Mouse (Mus musculus): ENCODE results near the gene Ncoa1.

Gene Ncoa1

GRCm38 (mm10) chr12:4212908-4213307 is 264.1 kb downstream of the Ncoa1 start:
- DNase-seq (ENCODE audit: low spot score in 2 of 2) = peak in 1 of 2 experiments; percentile 39

- no peak for DNase-seq (ENCODE audit: low spot score in 2 of 2)
Observed at GRCm38 (mm10) chr12:4211174-4211573, 265.8 kb downstream of the Ncoa1 start.

- DNase-seq (ENCODE audit: low spot score in 2 of 2) = peak in 1 of 2 experiments; percentile 15
Observed at GRCm38 (mm10) chr12:4209196-4209595, 267.8 kb downstream of the Ncoa1 start.

DNA sequence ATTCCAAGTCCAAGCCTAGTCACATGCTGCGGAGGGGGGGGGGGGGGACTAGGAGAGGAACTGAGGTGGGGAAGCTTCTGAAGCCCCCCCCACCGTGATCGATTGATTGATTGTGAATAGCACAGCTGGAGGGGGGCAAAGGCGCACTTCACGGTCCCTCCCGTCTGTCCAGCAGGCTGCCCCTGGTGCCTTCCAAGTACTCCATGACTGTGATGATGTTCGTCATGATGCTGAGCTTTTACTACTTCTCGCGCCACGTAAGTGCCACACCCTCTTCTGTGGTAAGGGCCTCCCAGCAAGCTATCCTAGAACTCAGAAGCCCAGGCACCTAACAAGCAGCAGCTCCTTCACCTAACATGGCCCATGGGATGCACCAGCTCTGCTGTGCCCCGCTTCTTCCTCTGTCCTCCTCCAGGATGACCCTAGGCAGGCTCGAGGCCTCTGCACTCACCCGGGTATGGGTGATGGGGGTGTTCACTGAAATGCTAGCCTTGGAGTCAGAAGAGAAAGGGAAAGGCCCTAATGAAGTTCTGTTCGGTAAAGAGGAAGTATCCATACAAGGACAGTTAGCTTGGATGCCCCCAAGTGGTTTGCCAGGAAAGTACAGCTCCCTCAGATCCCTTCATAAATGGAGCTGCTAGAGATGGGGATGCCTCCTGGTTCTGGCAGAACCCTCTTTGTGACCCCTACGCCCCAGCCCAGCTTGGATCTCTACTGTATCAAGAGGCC is 268.4 kb downstream of the Ncoa1 start:
- DNase-seq (ENCODE audit: low spot score in 2 of 2) = peak; percentile 75 to 79

DNA sequence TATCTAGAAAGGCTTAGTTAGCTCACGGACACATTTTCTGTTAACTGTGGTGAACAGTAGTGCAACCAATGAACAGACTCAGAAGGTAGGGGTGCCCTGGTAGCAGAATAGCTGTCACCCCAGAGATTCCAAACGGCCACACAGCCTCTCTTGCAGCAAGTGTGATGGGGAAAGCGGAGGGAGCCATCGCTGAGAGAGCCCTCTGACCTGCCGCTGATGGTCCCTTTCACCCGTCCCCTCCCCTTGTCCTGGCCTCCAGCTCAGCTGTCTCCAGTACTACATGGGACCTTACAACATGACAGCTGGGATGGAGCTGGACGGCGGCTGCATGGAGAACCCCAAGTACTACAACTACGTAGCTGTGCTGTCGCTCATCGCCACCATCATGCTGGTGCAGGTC is 270.9 kb downstream of the Ncoa1 start:
- DNase-seq (ENCODE audit: low spot score in 2 of 2) = no peak

DNA sequence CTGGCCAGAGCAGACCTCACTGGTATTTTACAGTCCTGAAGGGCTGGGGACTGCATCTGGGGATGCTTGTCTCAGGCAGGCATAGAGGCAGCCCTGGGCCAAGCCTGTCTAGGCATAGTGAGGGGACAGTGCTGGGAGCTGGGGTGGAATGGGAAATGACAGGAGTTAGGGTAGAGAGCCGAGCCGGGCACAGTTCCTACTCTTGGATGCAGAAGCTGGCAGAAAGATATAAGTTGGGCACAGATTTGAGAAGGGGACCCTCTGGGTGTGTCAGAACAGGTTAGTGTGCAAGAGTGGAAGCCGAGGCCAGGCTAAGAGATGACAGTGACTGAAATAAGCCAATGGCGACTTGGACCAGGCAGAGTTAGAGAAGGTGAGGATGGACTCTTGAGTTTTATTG is 274.8 kb downstream of the Ncoa1 start:
- peak in 1 of 2 experiments; percentile 19 for DNase-seq (ENCODE audit: low spot score in 2 of 2)

- peak; percentile 60 to 73 for DNase-seq (ENCODE audit: low spot score in 2 of 2)
Observed at GRCm38 (mm10) chr12:4201454-4202200, 275.4 kb downstream of the Ncoa1 start.

DNA sequence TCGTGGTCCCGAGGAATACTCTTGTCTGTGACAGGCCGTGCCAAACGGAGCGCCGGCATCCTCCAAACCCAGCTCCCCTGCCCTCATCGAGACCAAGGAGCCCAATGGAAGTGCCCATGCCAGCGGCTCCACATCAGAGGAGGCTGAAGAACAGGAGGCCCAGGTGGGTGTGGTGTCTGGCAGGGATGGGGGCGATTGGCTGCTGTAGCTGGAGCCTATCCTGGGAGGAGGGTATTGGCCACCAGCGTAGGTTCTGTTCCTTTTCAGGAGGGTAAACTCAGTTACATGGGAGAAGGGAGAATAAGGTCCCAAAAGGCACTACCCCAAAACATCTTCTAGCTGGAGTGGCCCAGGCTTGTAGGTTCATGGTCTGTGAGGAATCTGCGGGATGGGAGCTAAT is 277.7 kb downstream of the Ncoa1 start:
- peak in 1 of 2 experiments; percentile 18 for DNase-seq (ENCODE audit: low spot score in 2 of 2)

DNA sequence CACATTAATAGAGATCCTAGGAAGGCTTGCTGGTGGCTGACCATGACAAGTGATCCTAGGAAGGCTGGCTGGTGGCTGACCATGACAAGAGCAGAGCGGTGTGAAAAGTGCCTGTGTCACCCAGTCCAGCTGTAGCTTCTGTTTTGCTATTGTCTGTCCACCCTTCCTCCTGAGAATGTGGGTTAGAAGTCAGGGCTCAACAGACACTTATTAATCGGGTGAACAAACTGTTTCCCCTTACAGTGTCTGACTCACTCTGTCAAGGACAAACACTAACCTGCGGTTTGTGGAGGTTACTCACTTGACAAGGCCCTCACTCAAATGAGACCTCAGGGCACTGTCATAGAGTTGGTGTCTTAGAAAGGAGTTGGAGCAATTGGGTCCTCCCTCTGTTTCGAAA is 278.3 kb downstream of the Ncoa1 start:
- DNase-seq (ENCODE audit: low spot score in 2 of 2) = peak in 1 of 2 experiments; percentile 9
